Mouse (Mus musculus) midbrain, embryonic 13.5 days (tissue): ENCODE measurements around the gene Pde12. TPM values are rescaled to one million over a fixed set of nuclear protein-coding genes. Genes with fewer than 3 reads are reported as not detected.

Source experiments
- ATAC-seq: fragments of 200-750 bp; cut with Nextera tagmentation; 2 replicates; pipeline ENCODE4 v1.8.0; 2017; ENCODE audit warnings: mild to moderate bottlenecking, moderate TSS enrichment, moderate library complexity
- H3K27ac ChIP-seq: fragments of 300-500 bp; sonication (generic); 2 replicates; pipeline ENCODE4 v1.5.1; 2015; ENCODE audit warnings: inconsistent platforms, mild to moderate bottlenecking, moderate library complexity
- H3K27me3 ChIP-seq: fragments of 300-500 bp; sonication (generic); 2 replicates; pipeline ENCODE4 v1.6.1; 2015; ENCODE audit warnings: mild to moderate bottlenecking, inconsistent platforms
- H3K36me3 ChIP-seq: fragments of 300-500 bp; sonication (generic); 2 replicates; pipeline ENCODE4 v1.6.1; 2015; ENCODE audit warnings: mild to moderate bottlenecking, inconsistent platforms
- H3K4me1 ChIP-seq: fragments of 300-500 bp; sonication (generic); replicated peaks from 2 replicates; pipeline ENCODE4 v1.6.1; 2015; ENCODE audit warnings: inconsistent platforms
- H3K4me2 ChIP-seq: fragments of 300-500 bp; sonication (generic); replicated peaks from 2 replicates; pipeline ENCODE4 v1.6.1; 2015; ENCODE audit warnings: moderate library complexity, mild to moderate bottlenecking, inconsistent platforms
- H3K4me3 ChIP-seq: fragments of 300-500 bp; sonication (generic); replicated peaks from 2 replicates; pipeline ENCODE4 v1.5.1; 2015; ENCODE audit warnings: mild to moderate bottlenecking, inconsistent platforms
- H3K9ac ChIP-seq: fragments of 300-500 bp; sonication (generic); replicated peaks from 2 replicates; pipeline ENCODE4 v1.6.1; 2015; ENCODE audit warnings: mild to moderate bottlenecking, inconsistent platforms
- H3K9me3 ChIP-seq: fragments of 300-500 bp; sonication (generic); 2 replicates; pipeline ENCODE4 v1.6.1; 2016; ENCODE audit warnings: mild to moderate bottlenecking, inconsistent platforms
- WGBS: fragments of 180-500 bp; shearing (Covaris S2); methylation state at CpG from one replicate; pipeline ENCODE4 v1.1.7; 2015; 5-methylcytosine and 5-hydroxymethylcytosine counted together
- microRNA-seq: library from miRNA; unstranded; fragments of <30 nt; microRNA quantifications from one replicate; pipeline ENCODE4, GENCODE M21; 2016
- polyA plus RNA-seq: library from polyadenylated mRNA; unstranded; fragments of >200 nt; fragmentation: Nextera tagmentation; extraction: Ambion mirVana; gene quantifications from 2 replicates; pipeline ENCODE4 v1.2.1, GENCODE M21; 2015

Pde12 gene
- polyA plus RNA-seq, 1 experiment from 2014 or later, result 12.8 TPM

DNA sequence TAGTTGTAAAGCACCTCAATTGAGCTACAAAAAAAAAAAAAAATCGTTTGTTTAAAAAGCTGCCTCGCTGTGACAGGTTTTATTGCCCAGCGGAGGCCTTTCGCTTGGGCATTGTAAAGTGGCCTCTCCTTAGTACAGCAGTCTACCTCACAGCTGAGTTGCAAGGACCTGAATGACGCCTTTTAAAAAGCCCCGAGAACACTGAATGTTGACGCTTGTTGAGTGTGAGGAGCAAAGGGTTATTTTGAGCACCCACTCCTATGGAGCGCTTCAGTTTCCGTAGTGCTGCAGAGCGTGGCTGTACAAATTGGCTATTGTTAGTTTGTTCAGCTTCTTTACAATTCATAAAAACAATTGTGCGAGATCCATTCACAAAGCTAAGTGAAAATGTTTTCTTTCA lies 30.4 kb downstream of the Pde12 start:
- Histone ChIP-seq H3K27ac (no peak overlapping the region), H3K4me3 (peak overlapping the region; percentile 95), H3K4me1 (peaks cover 33% of the 10 kb centered on the region), H3K9ac (peak overlapping the region; percentile 94), H3K4me2 (peak overlapping the region; percentile 94), H3K36me3 (no peaks in the 10 kb centered on the region), H3K27me3 (no peaks in the 10 kb centered on the region), H3K9me3 (no peaks in the 10 kb centered on the region)
- 4% methylated on average over 11 of the region's 11 CpGs for WGBS
- ATAC-seq, result no peak

DNA sequence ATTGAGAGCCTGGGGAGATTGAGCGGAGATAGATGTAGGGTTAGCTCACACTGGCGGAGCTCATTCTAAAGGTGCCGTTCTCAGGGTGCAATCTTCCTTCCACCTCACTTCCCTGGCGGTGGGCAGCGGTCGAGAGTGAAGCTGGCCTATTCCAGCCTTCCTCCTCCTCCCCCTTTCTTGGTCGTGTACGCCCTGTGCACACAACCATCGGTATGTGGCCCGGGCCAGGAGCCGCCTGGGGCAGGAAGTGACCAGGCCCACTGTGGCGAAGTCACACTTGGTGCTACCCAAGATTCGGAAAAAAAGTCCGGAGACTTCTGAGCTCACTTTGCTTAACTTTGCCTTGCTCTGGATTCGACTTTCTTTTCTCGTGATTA lies 31.0 kb downstream of the Pde12 start:
- no peaks in the 10 kb centered on the region for H3K9me3 ChIP-seq
- 0% methylated on average over 16 of the region's 16 CpGs for WGBS
- peaks cover 33% of the 10 kb centered on the region for H3K4me1 ChIP-seq
- H3K36me3 ChIP-seq, result no peaks in the 10 kb centered on the region
- peak overlapping the region; percentile 94 for H3K9ac ChIP-seq
- peak; percentile 12; the same call in 1 of the 2 replicates for ATAC-seq
- H3K4me2 ChIP-seq, result peak overlapping the region; percentile 94
- H3K4me3 ChIP-seq, result peak overlapping the region; percentile 95
- H3K27me3 ChIP-seq, result no peaks in the 10 kb centered on the region
- H3K27ac ChIP-seq, result peak overlapping the region; percentile 96

DNA sequence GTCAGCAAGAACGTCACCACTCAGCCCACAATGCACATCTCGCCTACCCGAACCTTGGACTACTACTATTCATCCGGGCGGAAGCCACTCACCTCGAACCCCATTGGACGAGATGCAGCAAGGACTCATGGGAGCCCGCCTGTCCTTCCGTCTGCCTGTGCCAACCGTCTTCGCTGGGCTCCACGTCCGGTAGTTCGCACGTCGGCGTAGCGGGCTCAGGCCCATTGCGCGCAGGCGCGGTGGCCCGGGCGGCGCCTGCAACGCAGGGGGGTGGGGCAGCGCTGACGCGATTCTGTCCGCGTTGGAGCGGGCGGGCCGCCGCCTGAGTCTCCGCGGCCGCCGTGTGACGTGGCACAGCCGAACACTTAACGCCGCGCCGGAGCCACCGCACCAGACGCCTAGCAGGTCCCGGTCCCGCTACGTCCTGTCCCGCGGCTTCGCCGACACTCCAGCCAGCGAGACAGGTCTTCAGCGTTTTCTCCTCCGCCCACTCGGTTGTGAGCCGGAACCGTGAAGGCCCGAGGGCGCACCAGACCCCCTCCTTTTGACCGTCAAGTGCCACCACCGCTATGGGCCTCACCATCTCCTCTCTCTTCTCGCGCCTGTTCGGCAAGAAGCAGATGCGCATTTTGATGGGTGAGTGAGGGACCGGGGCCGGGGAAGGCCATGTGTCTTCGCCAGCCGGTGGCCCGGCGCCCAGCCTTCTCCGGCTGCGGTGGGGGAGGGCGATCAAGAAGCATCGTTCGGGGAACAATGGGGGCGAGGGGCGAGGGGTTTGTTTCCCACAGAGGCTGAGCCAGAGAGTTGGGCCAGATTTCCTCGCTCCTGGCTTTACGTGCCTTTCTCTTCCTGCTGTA lies 31.6 kb downstream of the Pde12 start, which contains the start of gene Arf4:
Arf4 (plus strand) TSS at position 224 of the 857 bp plus-strand sequence.
- Histone ChIP-seq H3K4me2 (peak within 1 kb of the TSS; percentile 94), H3K9ac (peak within 1 kb of the TSS; percentile 94), H3K4me1 (peaks cover 33% of the 10 kb centered on the region), H3K27me3 (no peaks in the 10 kb centered on the region), H3K4me3 (peak within 1 kb of the TSS; percentile 95), H3K9me3 (no peaks in the 10 kb centered on the region), H3K27ac (peak within 1 kb of the TSS; percentile 96), H3K36me3 (no peaks in the 10 kb centered on the region)
- under 1% methylated on average over 83 of the region's 83 CpGs for WGBS
- ATAC-seq, result peak; percentile 100

DNA sequence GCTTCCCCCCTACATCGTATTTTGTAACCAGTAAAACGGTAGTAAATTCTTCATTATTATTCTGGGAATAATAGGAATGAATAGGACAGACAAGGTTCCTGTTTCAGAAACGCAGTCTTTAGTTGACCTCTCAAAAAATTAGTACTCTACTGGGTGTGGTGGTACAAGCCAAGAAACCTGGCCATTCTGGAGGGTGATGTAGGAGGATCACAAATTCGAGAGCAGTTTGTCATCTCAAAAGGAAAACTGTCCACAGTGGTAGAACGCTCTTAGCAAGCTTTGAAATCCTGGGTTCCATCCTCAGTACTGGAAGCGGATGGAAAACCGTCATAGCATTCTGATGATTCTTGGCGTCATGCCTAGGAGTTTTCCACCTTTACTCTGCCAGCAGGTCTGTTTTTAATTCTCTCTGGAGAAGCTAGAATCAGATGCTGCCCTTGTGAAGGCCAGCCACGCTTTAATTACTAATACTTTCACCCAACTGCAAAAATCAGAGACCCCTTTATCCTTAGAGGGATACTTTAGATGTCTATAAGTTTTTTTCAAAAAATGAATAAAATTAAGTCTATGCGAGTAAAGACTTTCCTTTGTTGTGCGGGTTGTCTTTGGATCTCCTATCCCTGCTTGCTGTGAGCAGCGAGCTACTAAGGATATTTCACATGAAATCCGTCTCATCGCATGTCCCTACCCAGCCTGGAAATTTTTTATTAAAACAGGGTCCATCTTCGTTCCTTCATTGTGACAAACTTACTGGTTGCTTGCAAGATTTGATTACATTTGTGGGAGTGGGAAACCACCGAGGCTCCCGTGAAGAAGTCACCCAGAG lies 32.4 kb downstream of the Pde12 start:
- Histone ChIP-seq H3K27ac (peak overlapping the region; percentile 96), H3K4me3 (peak overlapping the region; percentile 95), H3K27me3 (no peaks in the 10 kb centered on the region), H3K9ac (peak overlapping the region; percentile 64), H3K4me2 (peak overlapping the region; percentile 62), H3K4me1 (peaks cover 33% of the 10 kb centered on the region), H3K36me3 (peaks cover 5% of the 10 kb centered on the region), H3K9me3 (no peaks in the 10 kb centered on the region)
- ATAC-seq, result peak; percentile 32
- WGBS, result 36% methylated on average over 17 of the region's 17 CpGs

DNA sequence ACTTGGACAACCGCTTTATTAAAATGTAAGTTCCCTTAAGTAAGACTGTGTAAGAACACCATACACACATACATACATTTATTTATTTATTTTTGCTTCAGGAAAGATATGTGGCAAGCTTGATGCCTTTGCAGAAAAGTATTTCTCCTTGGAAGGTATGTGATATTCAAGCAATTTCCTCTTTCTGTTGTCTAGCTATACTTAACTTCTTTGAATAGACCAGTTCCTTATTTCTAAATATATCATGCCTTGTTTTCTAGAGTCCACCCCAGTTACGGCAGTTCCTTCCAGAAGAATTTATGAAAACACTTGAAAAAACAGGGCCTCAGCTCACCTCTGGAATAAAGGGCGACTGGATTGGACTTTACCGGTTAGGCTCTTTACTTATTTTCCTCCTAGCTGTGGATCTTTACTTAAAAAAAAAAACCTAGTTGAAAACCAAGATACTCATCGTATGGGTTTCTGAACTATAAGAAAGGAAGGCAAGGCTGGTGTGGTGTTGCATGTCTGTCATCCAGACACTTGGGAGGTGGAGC lies 43.0 kb downstream of the Pde12 start:
- H3K27me3 ChIP-seq, result no peaks in the 10 kb centered on the region
- H3K4me2 ChIP-seq, result no peak overlapping the region
- no peak for ATAC-seq
- H3K9me3 ChIP-seq, result no peaks in the 10 kb centered on the region
- no peaks in the 10 kb centered on the region for H3K4me1 ChIP-seq
- H3K4me3 ChIP-seq, result no peak overlapping the region
- 93% methylated on average over 5 of the region's 5 CpGs for WGBS
- H3K9ac ChIP-seq, result no peak overlapping the region
- peaks cover 81% of the 10 kb centered on the region for H3K36me3 ChIP-seq
- no peak overlapping the region for H3K27ac ChIP-seq

DNA sequence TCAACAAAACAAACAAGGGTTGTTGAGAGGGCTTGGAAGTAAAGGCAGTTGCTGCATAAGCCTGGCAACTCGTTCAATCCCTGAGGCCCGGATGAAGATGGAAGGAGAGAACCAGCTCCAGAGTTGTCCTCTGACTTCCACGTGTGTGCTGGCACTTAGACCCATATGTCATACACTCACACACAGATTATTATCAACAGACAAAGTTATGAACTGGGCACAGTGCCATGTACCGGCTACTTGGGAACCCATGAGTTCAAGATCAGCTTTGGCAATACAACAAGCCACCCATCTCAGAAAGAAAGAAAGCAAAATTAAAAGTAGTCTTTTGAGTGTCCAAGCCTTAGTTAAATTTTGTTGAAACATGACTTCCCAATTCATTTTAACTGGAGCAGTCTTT lies 44.4 kb downstream of the Pde12 start:
- no peak for ATAC-seq
- 93% methylated on average over 4 of the region's 4 CpGs for WGBS

DNA sequence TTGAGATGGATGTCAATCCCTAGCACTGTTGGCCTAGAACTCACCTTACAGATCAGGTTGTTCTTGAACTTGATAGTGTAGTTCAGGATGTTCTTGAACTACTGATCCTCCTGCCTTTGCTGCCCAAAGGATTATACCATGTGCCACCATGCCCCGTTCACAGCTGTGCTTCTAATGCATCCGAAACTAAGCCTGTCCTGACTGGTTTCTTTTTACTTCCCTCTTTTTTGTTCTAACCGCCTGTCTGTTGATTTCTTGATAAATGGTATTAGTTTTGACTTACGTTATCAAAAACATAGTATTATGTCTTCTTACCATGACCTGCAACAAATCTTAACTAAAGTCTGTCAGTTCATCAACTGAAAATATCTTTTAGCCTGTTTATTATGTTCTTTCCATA lies 59.0 kb downstream of the Pde12 start:
- 96% methylated on average over 4 of the region's 4 CpGs for WGBS
- H3K27ac ChIP-seq, result no peak overlapping the region
- no peaks in the 10 kb centered on the region for H3K9me3 ChIP-seq
- H3K9ac ChIP-seq, result no peak overlapping the region
- H3K27me3 ChIP-seq, result no peaks in the 10 kb centered on the region
- peaks cover 76% of the 10 kb centered on the region for H3K36me3 ChIP-seq
- no peak for ATAC-seq
- H3K4me1 ChIP-seq, result no peaks in the 10 kb centered on the region
- H3K4me3 ChIP-seq, result no peak overlapping the region
- no peak overlapping the region for H3K4me2 ChIP-seq

More for the DNA sequence above, 44.4 kb downstream of the Pde12 start:
- Histone ChIP-seq H3K4me1 (no peaks in the 10 kb centered on the region), H3K27me3 (no peaks in the 10 kb centered on the region), H3K4me2 (no peak overlapping the region), H3K4me3 (no peak overlapping the region), H3K9ac (no peak overlapping the region), H3K27ac (no peak overlapping the region), H3K9me3 (no peaks in the 10 kb centered on the region), H3K36me3 (peaks cover 86% of the 10 kb centered on the region)

Small RNAs within 50 kb of the gene (microRNA-seq; reads per million reads assigned to microRNA genes)
- gene Mir7672, result 1.2 reads per million

Other genes with a start within 250 kb of the Pde12 start
- 12.5 and 14.6 TPM in 2 replicates for gene Slmap, start 135.0 kb downstream of the Pde12 start, polyA plus RNA-seq
- gene Dennd6a, start 96.0 kb downstream of the Pde12 start, polyA plus RNA-seq, result 19.7 and 21.8 TPM in 2 replicates
- gene Arf4, start 31.8 kb downstream of the Pde12 start, polyA plus RNA-seq, result 579 and 596 TPM in 2 replicates
- 0.03 and 0.05 TPM in 2 replicates for gene Dnah12, start 23.4 kb upstream of the Pde12 start, polyA plus RNA-seq
- 0.17 TPM in 1 of 2 replicates, not detected in the other for gene Asb14, start 224.7 kb upstream of the Pde12 start, polyA plus RNA-seq